Mouse (Mus musculus) cerebellum, postnatal 14 days (tissue): Measurements from ENCODE around the gene Gm17364.
"Not testable (repeated sequence)": the region's sequence is repeated elsewhere in the genome, so short reads cannot be mapped to it uniquely, and the experiment has no call there.

Source experiments
- DNase-seq, 2 experiments: peaks; one replicate each; pipeline ENCODE4 v3.0.0; 2021; ENCODE audit warnings: mixed read lengths in 2 of 2

Gene Gm17364

DNA sequence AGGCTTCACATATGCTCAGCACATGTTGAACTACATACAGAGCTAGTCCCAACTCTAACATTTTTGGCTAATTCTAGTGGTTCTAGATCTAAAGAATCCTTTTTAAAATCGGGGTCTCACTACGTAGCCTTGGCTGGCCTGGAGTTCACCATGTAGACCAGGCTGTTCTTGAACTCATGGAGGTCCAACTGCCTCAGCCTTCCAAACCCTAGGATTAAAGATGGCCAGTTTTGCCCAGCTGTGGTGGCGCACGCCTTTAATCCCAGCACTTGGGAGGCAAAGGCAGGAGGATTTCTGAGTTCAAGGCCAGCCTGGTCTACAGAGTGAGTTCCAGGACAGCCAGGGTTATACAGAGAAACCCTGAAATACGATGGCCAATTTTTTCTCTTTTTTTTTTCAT lies 22.5 kb downstream of the Gm17364 start:
- not testable (repeated sequence) for DNase-seq

DNA sequence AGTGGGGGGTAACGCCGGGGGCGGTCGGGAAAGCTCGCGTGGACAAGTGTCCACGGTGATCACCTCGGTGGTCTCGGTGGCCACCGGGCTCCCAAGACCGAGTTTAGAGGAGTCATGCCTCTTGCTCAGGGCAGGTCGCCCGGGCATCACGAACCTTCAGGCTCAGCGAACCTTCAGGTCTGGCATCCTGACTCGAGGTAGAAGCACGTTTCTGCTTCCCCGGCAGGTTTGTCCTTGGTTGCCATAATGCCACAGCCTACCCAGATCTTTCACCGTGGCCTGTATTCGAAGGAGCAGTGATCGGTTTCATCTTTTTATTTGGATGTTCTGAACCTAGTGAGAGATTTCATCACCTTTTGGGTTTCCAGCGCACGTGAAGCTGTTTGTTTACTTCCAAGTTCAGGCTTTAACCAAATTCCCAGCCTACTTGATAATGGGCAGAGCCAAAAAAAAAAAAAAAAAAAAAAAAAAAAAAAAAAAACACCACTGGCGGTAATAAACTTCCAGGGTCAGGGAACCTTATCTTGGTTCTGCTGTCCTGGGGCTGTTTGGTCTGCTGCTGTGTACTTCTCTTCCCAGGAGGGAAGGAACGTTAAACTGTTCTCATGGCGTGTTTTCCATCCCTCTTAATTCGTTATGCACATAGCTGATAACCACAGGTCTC lies 23.3 kb downstream of the Gm17364 start:
- no peak for DNase-seq

DNA sequence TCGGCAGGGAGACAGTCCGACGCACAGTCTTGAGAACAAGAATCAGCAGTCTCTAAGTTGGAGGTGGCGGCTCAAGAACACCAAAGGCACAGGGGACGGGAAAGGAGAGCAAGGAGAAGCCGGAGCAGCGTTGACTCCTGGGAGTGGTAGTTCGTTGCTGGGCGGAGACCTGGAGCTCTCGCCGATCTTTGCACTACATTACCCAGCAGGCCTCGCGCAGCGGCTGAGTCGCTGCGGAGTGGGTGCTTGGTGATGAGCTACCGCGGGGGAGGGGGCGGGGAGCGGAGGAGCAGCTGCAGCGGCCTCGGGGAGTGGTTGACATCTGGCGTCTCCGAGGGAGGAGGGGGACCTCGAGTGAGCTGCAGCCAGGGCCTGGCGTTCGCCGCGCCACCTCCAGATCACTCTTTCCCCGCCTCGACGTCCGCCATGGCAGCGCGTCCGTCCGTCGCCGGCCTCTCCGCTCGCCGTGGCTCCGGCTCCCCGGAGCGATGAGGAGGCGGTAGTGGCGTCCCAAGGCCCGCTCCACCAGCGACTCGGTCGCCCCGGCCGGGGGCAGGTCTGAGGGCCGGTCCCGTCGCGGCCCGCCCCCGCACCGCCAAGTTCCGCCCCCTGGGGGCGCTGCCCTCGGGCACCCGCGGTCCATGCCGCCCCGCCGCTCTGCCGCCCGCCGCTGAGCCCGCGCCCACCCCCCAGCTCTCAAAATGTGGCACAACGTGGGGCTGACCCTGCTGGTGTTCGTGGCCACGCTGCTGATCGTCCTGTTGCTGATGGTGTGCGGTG lies 24.0 kb downstream of the Gm17364 start, which contains the start of gene Smim13:
Gene Smim13, plus strand, starts transcription at position 307 of the 780 bp plus-strand sequence.
- peak; percentile 91 to 93 for DNase-seq

DNA sequence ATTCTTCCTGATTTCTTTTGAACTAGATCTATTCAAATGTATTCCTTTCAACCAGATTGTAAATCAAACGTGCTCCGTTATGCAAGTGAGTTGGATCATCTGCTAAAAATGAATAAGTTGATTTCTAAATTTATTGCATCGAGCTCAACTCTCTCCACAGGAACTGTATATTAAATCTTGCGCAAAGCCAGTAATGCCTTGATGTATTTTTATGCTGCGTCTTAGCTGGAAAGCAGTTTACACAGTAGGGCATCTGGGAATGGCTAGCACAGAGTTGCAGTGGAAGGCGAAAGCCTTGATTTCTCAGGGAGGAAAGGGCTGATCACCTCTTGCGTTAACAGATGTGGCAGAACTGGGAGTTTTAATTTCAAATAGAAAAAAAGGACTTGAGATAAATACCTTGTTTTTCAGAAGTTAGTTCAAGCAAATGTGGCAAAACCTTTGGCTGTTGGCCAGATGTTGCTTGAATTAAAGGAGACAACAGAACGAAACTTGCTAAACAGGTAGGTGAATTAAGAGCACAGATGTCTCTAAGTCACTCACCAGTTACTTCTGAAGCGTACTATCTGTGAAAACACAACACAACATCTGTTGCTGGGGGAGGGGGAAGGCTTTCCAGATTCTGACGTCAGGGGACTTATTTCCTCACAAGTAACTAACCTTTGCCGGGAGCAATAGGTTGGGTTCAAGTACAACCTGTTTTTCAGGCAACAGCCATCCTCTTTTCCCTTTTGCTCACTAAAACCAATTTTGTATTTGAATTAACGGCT lies 24.8 kb downstream of the Gm17364 start:
- no peak for DNase-seq

DNA sequence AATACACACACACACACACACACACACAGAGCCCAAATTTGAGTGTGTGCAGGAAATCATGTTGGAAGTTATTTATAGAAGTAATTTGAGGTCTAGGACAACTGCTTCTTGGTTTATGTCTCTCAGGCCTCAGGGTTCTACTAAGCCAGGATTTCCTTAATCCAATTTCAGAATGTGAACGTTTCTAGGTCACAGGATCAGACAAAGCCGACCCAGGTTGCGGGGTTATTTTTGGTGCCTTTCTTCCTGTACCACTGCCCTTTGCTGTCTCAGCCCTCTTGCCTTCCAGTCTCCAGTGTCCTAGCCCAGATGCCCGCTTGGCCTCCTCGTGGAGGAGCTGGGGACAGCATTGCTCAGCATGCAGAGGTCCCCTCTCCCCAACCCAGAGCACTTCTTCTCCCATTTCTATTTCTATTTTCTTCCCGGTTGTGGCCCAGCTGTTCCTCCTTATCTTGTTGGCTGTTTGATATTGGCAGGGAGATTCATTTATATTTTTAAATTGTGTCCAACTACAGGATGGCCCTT lies 29.4 kb downstream of the Gm17364 start:
- no peak for DNase-seq

DNA sequence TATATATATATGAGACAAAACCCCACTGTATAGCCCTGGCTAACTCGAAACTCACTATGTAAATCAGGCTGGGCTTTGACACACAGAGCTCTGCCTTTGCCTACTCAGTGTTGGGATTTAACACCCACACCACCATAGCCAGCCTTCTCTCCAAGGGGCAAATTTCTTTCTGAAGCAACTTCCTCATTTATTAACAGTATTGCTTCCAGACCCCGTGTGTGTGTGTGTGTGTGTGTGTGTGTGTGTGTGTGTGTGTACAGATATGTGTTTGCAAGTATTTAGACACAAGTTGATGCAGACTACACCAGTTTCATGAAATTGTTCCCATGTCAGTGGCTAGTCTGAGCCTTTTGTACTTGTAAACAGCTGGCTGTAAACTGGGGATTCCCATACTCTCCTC lies 32.2 kb downstream of the Gm17364 start:
- no peak for DNase-seq

DNA sequence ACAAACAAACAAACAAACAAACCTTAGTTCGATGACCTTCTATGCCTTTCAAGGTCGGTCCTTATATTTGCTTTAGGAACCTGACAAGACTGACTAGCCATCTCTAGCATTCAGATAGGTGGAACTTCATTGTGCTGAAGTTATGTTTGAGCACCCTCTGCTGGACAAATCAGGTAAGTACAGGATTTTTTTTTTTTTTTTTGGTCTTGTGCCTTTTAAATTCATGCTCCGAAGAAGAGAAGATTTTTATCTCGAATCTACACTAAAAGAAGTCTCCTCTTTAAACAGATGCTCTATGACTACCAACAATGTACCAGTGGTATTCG lies 35.0 kb downstream of the Gm17364 start:
- DNase-seq, result peak in 1 of 2 experiments; percentile 56

DNA sequence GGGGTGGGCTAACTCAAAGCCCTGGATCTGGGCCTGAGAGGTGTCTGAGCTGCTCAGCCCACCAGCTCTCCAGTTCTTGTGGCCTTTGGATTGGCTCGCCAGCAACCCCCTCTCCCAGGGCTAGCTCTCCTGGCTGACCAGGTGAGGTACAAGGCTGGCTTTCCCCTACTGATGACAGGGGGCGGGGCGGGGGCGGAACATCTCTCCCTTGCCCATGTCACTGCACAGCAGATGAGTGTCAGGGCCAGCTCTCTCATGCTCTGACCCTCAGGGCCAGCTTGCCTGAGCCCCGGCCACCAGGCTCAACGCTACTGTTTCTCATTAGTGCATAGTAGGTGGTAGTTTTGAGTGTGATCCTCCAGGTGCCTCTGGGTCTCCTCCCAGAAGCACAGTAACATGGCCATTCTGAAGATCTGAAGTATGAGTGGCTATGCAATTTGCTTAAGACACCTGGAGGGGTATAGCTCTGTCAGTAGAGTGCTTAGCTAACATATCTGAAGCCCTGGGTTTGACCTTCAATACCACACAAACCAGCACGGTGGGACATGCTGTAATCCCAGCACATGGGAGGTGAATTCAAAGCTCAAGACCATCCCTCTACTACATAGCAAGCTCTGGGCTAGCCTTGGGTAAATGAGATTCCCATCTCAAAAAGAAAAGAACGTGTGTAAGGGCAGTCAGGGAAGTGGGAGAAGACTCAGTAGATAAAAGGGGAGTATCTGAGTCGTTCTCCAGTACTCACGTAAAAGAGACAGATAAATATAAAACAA lies 35.6 kb downstream of the Gm17364 start:
- no peak for DNase-seq

DNA sequence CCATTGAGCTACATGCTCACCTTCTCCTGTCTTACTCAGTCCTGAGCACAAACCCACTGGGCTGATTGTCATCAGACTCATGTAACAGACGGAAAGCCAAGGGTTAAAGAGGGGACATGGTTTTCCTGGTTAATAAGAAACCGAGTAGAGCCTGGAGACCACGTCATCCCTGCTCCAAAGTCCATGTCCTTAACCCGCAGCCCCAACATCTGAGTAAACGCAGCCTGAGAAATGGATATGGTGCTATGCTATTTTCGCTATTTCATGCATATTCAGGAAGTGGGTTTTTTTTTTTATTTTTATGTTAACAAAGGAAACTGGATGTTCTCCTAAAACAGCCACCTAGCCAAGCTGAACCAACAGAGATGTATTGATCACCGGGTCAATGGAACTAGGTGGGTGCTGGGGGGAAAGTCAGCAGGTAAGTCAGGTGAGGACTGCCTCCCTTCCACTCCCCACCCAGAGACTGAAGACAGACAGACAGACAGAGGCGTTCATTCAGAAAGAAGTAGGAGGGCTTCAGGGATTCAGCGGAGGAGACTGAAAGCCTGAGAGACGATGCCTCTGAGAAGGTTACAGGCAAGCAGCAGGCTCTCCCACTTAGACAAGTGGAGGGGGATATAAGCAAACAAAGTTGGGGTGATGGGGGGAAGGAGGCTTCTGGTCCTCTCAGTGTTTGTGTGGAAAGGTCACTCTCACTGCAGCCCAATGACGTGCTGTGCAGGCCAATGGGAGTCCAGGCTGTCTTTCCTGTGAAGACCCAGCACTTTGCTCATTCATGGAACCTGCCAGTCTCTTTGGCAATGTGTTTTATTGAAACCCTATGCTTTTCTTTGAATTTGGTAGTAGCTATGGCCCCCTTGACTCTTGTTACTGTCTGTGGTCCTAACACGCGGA lies 37.7 kb downstream of the Gm17364 start:
- DNase-seq, result no peak

DNA sequence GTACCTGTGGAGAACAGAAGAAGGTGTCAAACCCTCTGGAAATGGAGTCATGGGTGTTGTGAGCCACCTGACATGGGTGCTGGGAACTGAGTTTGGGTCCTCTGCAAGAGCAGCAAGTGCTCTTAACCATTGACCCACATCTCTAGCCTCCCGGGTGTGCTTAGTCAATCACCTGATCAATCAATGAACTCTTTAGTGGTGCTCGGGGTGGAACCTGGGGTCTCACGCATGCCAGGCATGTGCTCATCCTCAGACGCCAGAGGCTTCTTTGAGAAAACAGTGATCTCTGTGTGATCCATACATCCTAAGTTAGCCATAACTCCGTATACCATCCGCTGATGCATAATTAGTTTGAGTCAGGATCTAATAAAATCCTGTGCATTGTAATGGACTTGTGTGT lies 38.6 kb downstream of the Gm17364 start:
- DNase-seq, result no peak

DNA sequence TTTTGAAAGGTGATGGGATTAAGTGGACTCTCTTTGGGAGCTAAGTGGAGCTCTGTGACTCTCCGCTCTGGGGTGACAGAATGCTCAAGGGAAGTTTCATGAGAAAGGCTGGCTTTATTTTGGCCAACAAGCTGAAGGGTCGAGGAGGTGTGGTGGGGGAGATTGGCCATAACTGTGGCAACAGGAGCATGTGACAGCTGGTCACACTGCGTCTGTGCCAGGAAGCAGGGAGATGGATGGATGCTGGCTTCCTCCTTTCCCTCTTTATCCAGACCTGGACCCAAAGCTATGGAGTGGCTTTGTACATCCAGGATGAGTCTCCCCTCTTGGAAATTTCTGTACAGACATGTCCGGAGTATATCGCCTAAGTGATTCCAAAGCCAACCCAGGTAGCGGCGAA lies 40.5 kb downstream of the Gm17364 start:
- DNase-seq, result peak; percentile 43 to 48

DNA sequence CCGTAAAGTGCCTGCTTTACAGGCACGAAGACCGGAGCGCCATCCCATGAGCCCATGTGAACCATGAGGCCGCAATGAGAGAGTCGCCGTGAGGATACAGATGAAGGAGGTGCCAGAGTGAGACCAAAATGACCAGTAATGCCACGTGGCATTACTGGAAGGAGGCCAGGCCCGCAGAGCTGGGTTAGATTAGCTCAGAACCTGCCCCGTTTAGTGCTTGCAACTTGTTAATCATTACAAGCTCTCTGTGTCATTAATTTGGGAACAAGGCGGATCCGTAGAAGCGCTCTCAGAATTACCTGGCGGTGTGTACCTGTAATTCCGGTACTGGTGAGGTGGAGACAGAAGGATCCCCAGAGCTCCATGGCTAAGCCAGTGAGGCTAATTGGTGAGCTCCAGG lies 41.6 kb downstream of the Gm17364 start:
- DNase-seq, result peak; percentile 44 to 65

DNA sequence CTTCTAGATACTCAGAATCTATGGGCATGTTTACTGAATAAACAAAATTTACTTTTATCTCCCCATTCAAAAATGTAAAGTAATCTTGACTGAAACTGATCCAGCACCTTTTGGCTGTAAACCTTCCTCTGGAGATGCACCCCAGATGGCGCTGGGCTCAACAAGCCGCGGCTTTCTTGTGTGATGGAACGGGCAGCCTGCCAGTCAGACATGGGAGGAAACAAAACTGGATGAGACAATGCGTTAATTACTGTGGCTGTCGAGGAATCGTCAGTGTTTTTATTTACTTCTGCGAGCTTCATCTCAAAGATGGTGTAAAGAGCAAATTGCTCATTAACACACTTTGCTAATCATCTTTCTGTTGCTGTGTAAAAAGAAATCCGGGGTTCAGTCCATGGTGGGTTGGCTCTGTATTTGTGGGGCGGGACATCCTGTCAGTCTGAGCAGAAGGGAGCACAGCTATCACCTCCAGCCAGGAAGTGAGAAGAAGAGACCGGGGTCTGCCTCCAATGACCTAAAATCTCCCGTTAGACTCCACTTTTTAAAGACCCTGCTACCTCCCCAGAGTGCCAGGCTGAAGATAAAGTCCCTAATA lies 42.3 kb downstream of the Gm17364 start:
- peak; percentile 88 to 94 for DNase-seq

DNA sequence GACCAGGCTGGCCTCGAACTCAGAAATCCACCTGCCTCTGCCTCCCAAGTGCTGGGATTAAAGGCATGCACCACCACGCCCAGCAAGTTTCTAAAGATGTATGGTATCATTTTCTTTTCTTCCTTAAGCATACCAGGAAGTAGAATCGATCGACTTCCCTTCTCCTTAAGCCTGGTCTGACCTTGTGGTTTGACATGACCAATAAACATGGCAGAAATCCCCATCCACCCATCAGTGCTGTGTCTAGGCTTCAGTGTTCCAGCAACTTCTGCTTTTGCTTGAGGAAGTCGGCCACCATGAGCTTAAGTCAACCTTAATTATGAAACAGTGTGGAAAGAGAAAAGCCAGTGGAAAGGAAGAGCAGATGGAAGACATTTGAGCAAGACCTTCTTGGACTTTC lies 43.5 kb downstream of the Gm17364 start:
- no peak for DNase-seq

DNA sequence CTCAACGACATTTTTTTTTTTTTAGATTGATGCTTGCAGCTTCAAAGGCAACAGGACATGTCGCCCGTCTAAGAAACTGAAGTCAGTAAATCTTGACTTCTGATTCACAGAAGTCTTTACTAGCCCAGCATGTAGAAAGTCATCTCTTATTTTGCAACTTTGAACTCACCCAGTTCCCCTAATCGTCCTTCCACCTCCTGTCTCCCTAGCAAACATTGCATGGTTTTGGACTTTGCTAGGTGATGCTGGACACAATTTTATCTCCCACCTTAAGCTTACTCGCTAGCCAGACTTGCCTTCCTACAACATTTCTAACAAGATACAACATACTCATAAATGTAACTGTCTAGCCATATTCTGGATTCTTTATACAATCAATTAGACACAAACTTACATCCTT lies 45.7 kb downstream of the Gm17364 start:
- no peak for DNase-seq

DNA sequence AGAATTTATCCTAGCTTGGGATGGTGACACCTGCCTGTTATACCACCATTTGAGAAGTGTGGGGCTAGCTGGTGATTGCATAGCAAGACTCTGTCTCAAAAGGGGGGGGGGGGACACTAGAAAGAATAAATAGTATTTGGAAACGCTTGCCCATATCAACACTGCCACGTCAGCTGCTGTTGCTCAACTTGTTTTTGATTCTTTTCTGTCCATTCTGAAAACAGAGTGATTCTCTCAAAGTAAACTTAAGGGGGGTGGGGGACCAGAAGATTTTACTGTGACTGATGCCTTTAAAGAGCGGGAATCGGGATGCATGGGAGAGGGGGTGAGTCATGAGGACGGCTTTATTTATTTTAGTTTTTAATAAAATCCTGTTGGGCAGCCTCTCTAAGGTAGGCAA lies 47.3 kb downstream of the Gm17364 start:
- DNase-seq, result no peak
